Mouse (Mus musculus) forebrain, embryonic 10.5 days (tissue): ENCODE data around the gene Pgghg. TPM values are rescaled to one million over a fixed set of nuclear protein-coding genes. Genes with fewer than 3 reads are reported as not detected.

ENCODE experiments used
- DNase-seq: peaks from one replicate; pipeline ENCODE4 v3.0.0-alpha.2; 2017; ENCODE audit warnings: low spot score; ENCODE audit errors: extremely low spot score
- H3K27ac ChIP-seq: fragments of 300-500 bp; sonication (generic); 2 replicates; pipeline ENCODE4 v1.5.1; 2016; ENCODE audit warnings: mild to moderate bottlenecking
- H3K27me3 ChIP-seq: fragments of 300-500 bp; sonication (generic); 2 replicates; pipeline ENCODE4 v1.6.1; 2016; ENCODE audit warnings: mild to moderate bottlenecking; ENCODE audit not compliant: poor library complexity, severe bottlenecking
- H3K36me3 ChIP-seq: fragments of 300-500 bp; sonication (generic); replicated peaks from 2 replicates; pipeline ENCODE4 v1.6.1; 2016; ENCODE audit warnings: mild to moderate bottlenecking, moderate library complexity
- H3K4me1 ChIP-seq: fragments of 300-500 bp; sonication (generic); 2 replicates; pipeline ENCODE4 v1.6.1; 2016
- H3K4me3 ChIP-seq: fragments of 300-500 bp; sonication (generic); 2 replicates; pipeline ENCODE4 v1.5.1; 2016; ENCODE audit warnings: mild to moderate bottlenecking, moderate library complexity
- H3K9me3 ChIP-seq: fragments of 300-500 bp; sonication (generic); 2 replicates; pipeline ENCODE4 v1.6.1; 2016; ENCODE audit warnings: mild to moderate bottlenecking, moderate library complexity
- WGBS: fragments of 180-500 bp; shearing (Covaris S2); methylation state at CpG from one replicate; pipeline ENCODE4 v1.1.7; 2016; 5-methylcytosine and 5-hydroxymethylcytosine counted together
- polyA plus RNA-seq: library from polyadenylated mRNA; unstranded; fragments of >200 nt; fragmentation: Nextera tagmentation; extraction: Ambion mirVana; gene quantifications from 2 replicates; pipeline ENCODE4 v1.2.1, GENCODE M21; 2016

Pgghg gene
- polyA plus RNA-seq, 1 experiment from 2014 or later = 14.5 TPM

- H3K27ac ChIP-seq = no peak overlapping the region; the same call in 1 of the 2 replicates
These were observed 32.5 kb upstream of the Pgghg start for GRCm38 (mm10) chr7:140908634-140909107.

GRCm38 (mm10) chr7:140912293-140912692 is 28.9 kb upstream of the Pgghg start:
- peaks cover 7% of the 10 kb centered on the region for H3K4me1 ChIP-seq
- no peak for DNase-seq
- H3K36me3 ChIP-seq = no peaks in the 10 kb centered on the region
- 69% methylated on average over 3 of the region's 3 CpGs for WGBS
- H3K4me3 ChIP-seq = no peak overlapping the region
- H3K27ac ChIP-seq = no peak overlapping the region
- H3K27me3 ChIP-seq = peaks cover 22% of the 10 kb centered on the region; the same call in 1 of the 2 replicates
- H3K9me3 ChIP-seq = no peaks in the 10 kb centered on the region

More at GRCm38 (mm10) chr7:140908634-140909107, 32.5 kb upstream of the Pgghg start:
- Histone ChIP-seq H3K9me3 (no peaks in the 10 kb centered on the region), H3K4me3 (peak overlapping the region; percentile 46), H3K36me3 (no peaks in the 10 kb centered on the region), H3K27me3 (peaks cover 12% of the 10 kb centered on the region; the same call in 1 of the 2 replicates), H3K4me1 (peaks cover 7% of the 10 kb centered on the region)
- WGBS = 2% methylated on average over 19 of the region's 19 CpGs
- DNase-seq = peak; percentile 85

DNA sequence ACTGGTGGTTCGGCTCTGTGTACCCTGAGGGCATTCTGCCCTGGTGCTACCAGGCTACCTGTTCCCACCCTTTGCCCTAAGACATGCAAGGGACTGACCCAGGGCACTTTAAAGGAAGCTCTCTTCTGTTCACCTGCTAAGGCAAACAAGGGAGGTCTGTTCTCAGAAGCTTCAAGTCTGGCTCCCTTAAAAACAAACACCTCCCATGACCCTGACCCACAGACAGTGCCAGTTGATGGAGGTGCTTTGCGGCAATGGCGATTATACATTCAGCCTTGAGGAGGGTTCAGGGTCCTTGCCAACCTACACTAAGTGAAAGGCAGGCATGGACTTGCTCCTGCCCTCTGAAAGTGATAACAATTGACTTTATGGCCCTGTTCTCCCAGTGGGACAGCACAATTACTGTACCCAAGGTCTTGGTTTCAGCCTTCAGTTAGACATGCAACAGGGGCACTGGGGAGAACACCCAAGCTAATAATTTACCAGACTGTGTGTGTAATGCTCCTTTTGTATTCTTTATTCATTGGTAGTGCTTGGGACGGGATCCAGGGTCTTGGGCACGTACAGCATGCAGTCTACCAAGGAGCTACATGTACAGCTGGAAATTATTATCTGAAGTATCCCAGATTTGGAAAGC is 28.2 kb upstream of the Pgghg start:
- Histone ChIP-seq H3K27ac (no peak overlapping the region), H3K9me3 (no peaks in the 10 kb centered on the region), H3K27me3 (peaks cover 28% of the 10 kb centered on the region), H3K4me3 (no peak overlapping the region), H3K4me1 (peaks cover 7% of the 10 kb centered on the region), H3K36me3 (no peaks in the 10 kb centered on the region)
- 85% methylated on average over 5 of the region's 5 CpGs for WGBS
- DNase-seq = no peak

- H3K4me3 ChIP-seq = no peak overlapping the region
- no peaks in the 10 kb centered on the region for H3K36me3 ChIP-seq
- H3K4me1 ChIP-seq = peaks cover under 1% of the 10 kb centered on the region
- peaks cover 39% of the 10 kb centered on the region for H3K27me3 ChIP-seq
- H3K9me3 ChIP-seq = no peaks in the 10 kb centered on the region
- WGBS = 87% methylated on average over 8 of the region's 8 CpGs
- no peak overlapping the region for H3K27ac ChIP-seq
- no peak for DNase-seq
These were observed 27.0 kb upstream of the Pgghg start for GRCm38 (mm10) chr7:140914031-140914690.

- WGBS = 86% methylated on average over 4 of the region's 4 CpGs
- Histone ChIP-seq H3K9me3 (no peaks in the 10 kb centered on the region), H3K27me3 (peaks cover 84% of the 10 kb centered on the region), H3K4me3 (no peak overlapping the region), H3K36me3 (no peaks in the 10 kb centered on the region), H3K4me1 (peaks cover 21% of the 10 kb centered on the region), H3K27ac (no peak overlapping the region)
- no peak for DNase-seq
These were observed 21.3 kb upstream of the Pgghg start for GRCm38 (mm10) chr7:140919911-140920310.

- Histone ChIP-seq H3K36me3 (no peaks in the 10 kb centered on the region), H3K27me3 (peaks cover 90% of the 10 kb centered on the region), H3K4me3 (no peak within 1 kb of the TSS), H3K27ac (no peak within 1 kb of the TSS), H3K9me3 (no peaks in the 10 kb centered on the region), H3K4me1 (peaks cover 21% of the 10 kb centered on the region)
- no peak for DNase-seq
- WGBS = 74% methylated on average over 8 of the region's 8 CpGs
These were observed 20.7 kb upstream of the Pgghg start, which contains the start of gene Nlrp6 for GRCm38 (mm10) chr7:140920418-140921029. TSS of gene Nlrp6 (plus strand) at chr7:140920902.

- H3K27me3 ChIP-seq = peaks cover 93% of the 10 kb centered on the region
- H3K27ac ChIP-seq = no peak overlapping the region
- 28% methylated on average over 22 of the region's 22 CpGs for WGBS
- DNase-seq = no peak
- H3K9me3 ChIP-seq = no peaks in the 10 kb centered on the region
- no peak overlapping the region for H3K4me3 ChIP-seq
- no peaks in the 10 kb centered on the region for H3K36me3 ChIP-seq
- H3K4me1 ChIP-seq = peaks cover 21% of the 10 kb centered on the region
These were observed 19.8 kb upstream of the Pgghg start for GRCm38 (mm10) chr7:140921225-140921975.

DNA sequence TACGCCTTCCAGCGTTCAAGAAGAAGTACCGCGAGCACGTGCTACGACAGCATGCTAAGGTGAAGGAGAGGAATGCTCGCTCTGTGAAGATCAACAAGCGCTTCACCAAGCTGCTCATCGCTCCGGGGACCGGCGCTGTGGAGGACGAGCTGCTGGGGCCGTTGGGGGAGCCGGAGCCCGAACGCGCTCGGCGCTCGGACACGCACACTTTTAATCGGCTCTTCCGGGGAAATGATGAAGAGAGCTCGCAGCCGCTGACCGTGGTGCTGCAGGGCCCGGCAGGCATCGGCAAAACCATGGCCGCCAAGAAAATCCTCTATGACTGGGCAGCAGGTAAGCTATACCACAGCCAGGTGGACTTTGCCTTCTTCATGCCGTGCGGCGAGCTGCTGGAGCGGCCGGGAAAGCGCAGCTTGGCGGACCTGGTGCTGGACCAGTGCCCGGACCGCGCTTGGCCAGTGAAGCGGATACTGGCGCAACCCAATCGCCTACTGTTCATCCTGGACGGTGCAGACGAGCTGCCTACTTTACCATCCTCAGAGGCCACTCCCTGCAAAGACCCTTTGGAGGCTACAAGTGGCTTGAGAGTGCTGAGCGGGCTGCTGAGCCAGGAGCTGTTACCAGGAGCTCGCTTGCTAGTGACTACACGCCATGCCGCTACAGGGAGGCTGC is 18.7 kb upstream of the Pgghg start:
- Histone ChIP-seq H3K27ac (0 out of 2 replicates have a peak overlapping the region, but pooled peaks have one; percentile 16), H3K9me3 (no peaks in the 10 kb centered on the region), H3K4me1 (peaks cover 21% of the 10 kb centered on the region), H3K27me3 (peaks cover 89% of the 10 kb centered on the region), H3K4me3 (peak overlapping the region; percentile 58), H3K36me3 (no peaks in the 10 kb centered on the region)
- DNase-seq = peak; percentile 52
- WGBS = under 1% methylated on average over 49 of the region's 49 CpGs

DNA sequence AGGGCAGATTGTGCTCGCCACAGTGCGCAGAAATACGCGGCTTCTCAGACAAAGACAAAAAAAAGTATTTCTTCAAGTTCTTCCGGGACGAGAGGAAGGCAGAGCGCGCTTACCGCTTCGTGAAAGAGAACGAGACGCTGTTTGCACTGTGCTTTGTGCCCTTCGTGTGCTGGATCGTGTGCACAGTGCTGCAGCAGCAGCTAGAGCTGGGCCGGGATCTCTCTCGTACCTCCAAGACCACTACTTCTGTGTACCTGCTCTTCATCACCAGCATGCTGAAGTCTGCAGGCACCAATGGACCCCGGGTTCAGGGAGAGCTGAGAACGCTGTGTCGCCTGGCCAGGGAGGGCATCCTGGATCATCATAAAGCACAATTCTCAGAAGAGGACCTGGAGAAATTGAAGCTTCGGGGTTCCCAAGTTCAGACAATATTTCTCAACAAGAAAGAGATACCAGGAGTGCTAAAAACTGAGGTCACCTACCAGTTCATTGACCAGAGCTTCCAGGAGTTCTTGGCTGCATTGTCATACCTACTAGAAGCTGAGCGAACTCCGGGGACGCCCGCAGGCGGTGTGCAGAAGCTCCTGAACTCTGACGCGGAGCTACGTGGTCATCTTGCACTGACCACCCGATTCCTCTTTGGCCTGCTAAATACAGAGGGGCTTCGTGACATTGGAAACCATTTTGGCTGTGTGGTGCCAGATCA is 18.0 kb upstream of the Pgghg start:
- 19% methylated on average over 30 of the region's 30 CpGs for WGBS
- Histone ChIP-seq H3K27ac (no peak overlapping the region), H3K4me3 (peak overlapping the region; percentile 58), H3K9me3 (no peaks in the 10 kb centered on the region), H3K27me3 (peaks cover 82% of the 10 kb centered on the region), H3K4me1 (peaks cover 21% of the 10 kb centered on the region), H3K36me3 (no peaks in the 10 kb centered on the region)
- DNase-seq = no peak

- Histone ChIP-seq H3K27me3 (peaks cover 44% of the 10 kb centered on the region), H3K9me3 (no peaks in the 10 kb centered on the region), H3K4me1 (peaks cover 14% of the 10 kb centered on the region), H3K36me3 (no peaks in the 10 kb centered on the region), H3K27ac (no peak overlapping the region), H3K4me3 (no peak overlapping the region)
- DNase-seq = no peak
- WGBS = 84% methylated on average over 6 of the region's 6 CpGs
These were observed 14.0 kb upstream of the Pgghg start for GRCm38 (mm10) chr7:140927181-140927580.

DNA sequence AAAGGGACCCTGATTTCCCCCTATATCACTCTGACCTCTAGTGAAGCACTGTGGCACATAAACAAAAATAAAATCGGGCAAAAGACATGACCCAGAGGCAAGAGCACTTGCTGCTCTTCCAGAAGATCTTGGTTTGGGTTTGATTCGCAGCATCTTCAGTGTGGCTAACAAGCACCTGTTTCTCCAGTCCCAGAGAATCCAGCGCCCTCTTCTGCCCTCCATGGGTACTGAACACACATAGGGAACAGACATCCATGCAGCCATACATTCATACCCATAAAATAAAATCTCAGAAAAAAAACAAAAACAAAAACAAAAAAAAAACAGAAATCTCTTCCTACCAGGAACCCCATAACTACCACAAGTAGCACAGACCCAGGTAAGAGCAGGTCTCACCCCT is 2.8 kb upstream of the Pgghg start:
- 47% methylated on average over 3 of the region's 3 CpGs for WGBS
- DNase-seq = no peak
- Histone ChIP-seq H3K9me3 (no peaks in the 10 kb centered on the region), H3K36me3 (no peaks in the 10 kb centered on the region), H3K4me3 (no peak overlapping the region), H3K4me1 (peaks cover 36% of the 10 kb centered on the region), H3K27ac (no peak overlapping the region), H3K27me3 (peaks cover 14% of the 10 kb centered on the region)
